Mouse (Mus musculus): Measurements from ENCODE around the gene Uba2.

- TF ChIP-seq CTCF (IDR thresholded peaks at IDR 0.05; ENCODE audit: extremely low read depth, insufficient read length, insufficient replicate concordance, low read depth, low read length) (no peak), POLR2A (IDR thresholded peaks at IDR 0.05; ENCODE audit: low read depth, low read length) (no peak)
Observed at GRCm38 (mm10) chr7:34215481-34215880, 46.1 kb upstream of the Uba2 start.
